Comparison of ENCODE assay signal across 23 mouse cellular contexts in the genomic region with DNA sequence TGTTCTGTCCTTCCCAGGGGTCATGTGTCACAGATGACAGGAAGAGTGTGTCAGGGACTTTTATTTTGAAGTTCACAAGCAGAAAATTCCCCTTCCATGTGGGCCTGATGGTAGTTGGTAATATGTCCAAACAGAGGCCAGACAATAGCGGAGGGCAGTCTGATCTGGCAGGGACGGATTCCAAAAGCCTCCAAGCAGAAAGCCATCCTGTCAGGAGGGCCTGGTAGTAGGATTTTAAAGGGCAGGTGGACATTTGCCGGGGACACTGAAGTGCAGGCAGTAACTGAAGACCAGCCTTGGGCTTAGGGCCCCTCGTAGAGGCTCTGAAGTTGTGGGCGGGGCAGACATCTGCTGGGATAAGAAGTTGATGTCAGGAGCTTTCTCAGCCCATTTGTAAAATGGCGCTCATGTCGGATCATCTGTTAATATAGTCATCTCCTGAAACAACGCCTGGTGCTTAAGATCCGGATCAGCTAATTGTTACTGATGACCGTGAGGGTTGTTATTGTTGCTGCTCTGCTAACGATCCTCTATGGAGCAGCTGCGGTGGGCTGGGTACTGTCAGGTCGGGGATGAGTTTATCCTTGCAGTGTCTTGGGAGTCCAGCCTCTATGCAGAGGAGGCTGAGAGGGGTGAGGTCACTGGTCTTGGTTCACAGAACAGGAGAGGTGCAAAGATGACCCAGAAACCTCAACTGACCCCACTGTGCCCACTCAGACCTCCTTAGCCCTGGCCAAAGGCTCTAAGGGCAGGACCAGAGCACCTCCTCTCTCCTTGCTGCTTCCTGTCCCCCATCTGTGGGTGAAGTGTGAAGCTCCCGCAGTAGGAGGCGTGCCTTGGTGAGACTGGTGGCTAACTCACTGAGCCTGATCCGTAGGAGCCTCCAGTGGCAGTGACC. TPM values are rescaled to one million over a fixed set of nuclear protein-coding genes. Genes with fewer than 3 reads are reported as not detected.
A peak's percentile ranks its signal among the peaks of the same experiment; 100 is the strongest.
DNase-seq lines count a peak whose midpoint lies in the region; ATAC-seq lines count a peak whose summit lies in the region.
"Had no signal": no experiment of that assay in that cellular context is flagged by ENCODE, and none has a peak within 500 bp of the region (broad histone marks: within the 10 kb centered on the region; RNA-seq: fewer than 3 reads in every experiment).

No protein-coding gene starts in this region.

- H3K9ac ChIP-seq in forebrain, embryonic 15.5 days (replicated peaks) = no peak overlapping the region
- H3K9ac ChIP-seq in forebrain, embryonic 13.5 days = no peak overlapping the region
- H3K9ac ChIP-seq in kidney, embryonic 16.5 days (replicated peaks; ENCODE audit: low read length) = no peak overlapping the region
- H3K9ac ChIP-seq in midbrain, embryonic 11.5 days (ENCODE audit: low read length) = no peak overlapping the region
- H3K9ac ChIP-seq in intestine, embryonic 16.5 days (ENCODE audit: low read depth, low read length) = no peak overlapping the region
- H3K9ac ChIP-seq: embryonic facial prominence, embryonic 12.5 days; intestine, embryonic 15.5 days had no signal

- no peaks in the 10 kb centered on the region for H3K9me3 ChIP-seq in forebrain, embryonic 15.5 days
- H3K9me3 ChIP-seq in forebrain, embryonic 13.5 days (replicated peaks) = no peaks in the 10 kb centered on the region
- H3K9me3 ChIP-seq in kidney, embryonic 16.5 days (ENCODE audit: low read length) = no peaks in the 10 kb centered on the region
- H3K9me3 ChIP-seq in midbrain, embryonic 11.5 days (ENCODE audit: control insufficient read depth, low read length) = no peaks in the 10 kb centered on the region
- H3K9me3 ChIP-seq in intestine, embryonic 16.5 days (ENCODE audit: control insufficient read depth, low read length) = no peaks in the 10 kb centered on the region
- H3K9me3 ChIP-seq: embryonic facial prominence, embryonic 12.5 days; intestine, embryonic 15.5 days; megakaryocyte, embryonic 14.5 days had no signal

- H3K4me3 ChIP-seq in forebrain, embryonic 15.5 days = no peak overlapping the region
- no peak overlapping the region for H3K4me3 ChIP-seq in forebrain, embryonic 13.5 days
- H3K4me3 ChIP-seq in kidney, embryonic 16.5 days (ENCODE audit: low read length) = no peak overlapping the region
- H3K4me3 ChIP-seq in midbrain, embryonic 11.5 days (ENCODE audit: low read depth, low read length) = no peak overlapping the region
- no peak overlapping the region for H3K4me3 ChIP-seq in intestine, embryonic 16.5 days (ENCODE audit: low read length)
- H3K4me3 ChIP-seq: embryonic facial prominence, embryonic 12.5 days; erythroblast, embryonic 14.5 days; heart, adult 2 months; intestine, embryonic 15.5 days; megakaryocyte, embryonic 14.5 days; myocyte had no signal

- peak; percentile 13 for DNase-seq in kidney, postnatal 14 days
- DNase-seq in midbrain, embryonic 11.5 days (ENCODE audit: low spot score, missing footprints) = peak; percentile 93
- DNase-seq in retina, embryonic 14.5 days (ENCODE audit: low spot score) = peak; percentile 47
- no peak for DNase-seq in embryo, embryonic 10.5 days (ENCODE audit: low spot score)
- DNase-seq: adrenal gland, postnatal 36 days; cerebellum, adult 18-20 months; cerebellum, postnatal 36 days; gastrocnemius, postnatal 14 days; heart, adult 2 months; kidney, postnatal 25 days; liver; lung, postnatal 10 days; thymus, postnatal 14 days had no signal

- peaks cover 34% of the 10 kb centered on the region for H3K4me1 ChIP-seq in forebrain, embryonic 15.5 days
- H3K4me1 ChIP-seq in forebrain, embryonic 13.5 days = peaks cover 59% of the 10 kb centered on the region
- H3K4me1 ChIP-seq in kidney, embryonic 16.5 days (ENCODE audit: insufficient read depth, low read length) = peaks cover 16% of the 10 kb centered on the region
- H3K4me1 ChIP-seq in midbrain, embryonic 11.5 days (ENCODE audit: control insufficient read depth, insufficient read depth, low read length) = peaks cover 71% of the 10 kb centered on the region
- peaks cover 18% of the 10 kb centered on the region for H3K4me1 ChIP-seq in intestine, embryonic 16.5 days (ENCODE audit: control insufficient read depth, insufficient read depth, low read length)

- H3K27me3 ChIP-seq in forebrain, embryonic 15.5 days = peaks cover 14% of the 10 kb centered on the region; the same call in 1 of the 2 replicates
- H3K27me3 ChIP-seq in forebrain, embryonic 13.5 days = peaks cover 41% of the 10 kb centered on the region
- peaks cover 68% of the 10 kb centered on the region for H3K27me3 ChIP-seq in kidney, embryonic 16.5 days (ENCODE audit: insufficient read depth, low read length)
- peaks cover 72% of the 10 kb centered on the region for H3K27me3 ChIP-seq in midbrain, embryonic 11.5 days (ENCODE audit: control insufficient read depth, insufficient read depth, low read length)
- peaks cover 28% of the 10 kb centered on the region for H3K27me3 ChIP-seq in intestine, embryonic 16.5 days (replicated peaks; ENCODE audit: control insufficient read depth, insufficient read depth, low read length)

- H3K27ac ChIP-seq in forebrain, embryonic 15.5 days (replicated peaks) = peak overlapping the region; percentile 29; the same call in 1 of the 2 replicates
- no peak overlapping the region for H3K27ac ChIP-seq in forebrain, embryonic 13.5 days
- no peak overlapping the region for H3K27ac ChIP-seq in kidney, embryonic 16.5 days (ENCODE audit: low read length)
- H3K27ac ChIP-seq in midbrain, embryonic 11.5 days (ENCODE audit: low read depth, low read length) = peak overlapping the region; percentile 63
- H3K27ac ChIP-seq in intestine, embryonic 16.5 days (ENCODE audit: low read length) = no peak overlapping the region
- H3K27ac ChIP-seq: embryonic facial prominence, embryonic 12.5 days; heart, adult 2 months; intestine, embryonic 15.5 days had no signal

- H3K4me2 ChIP-seq in forebrain, embryonic 15.5 days (replicated peaks) = no peak overlapping the region
- H3K4me2 ChIP-seq in forebrain, embryonic 13.5 days = no peak overlapping the region; the same call in 1 of the 2 replicates
- H3K4me2 ChIP-seq in kidney, embryonic 16.5 days (replicated peaks; ENCODE audit: low read depth, low read length) = no peak overlapping the region
- no peak overlapping the region; the same call in 1 of the 2 replicates for H3K4me2 ChIP-seq in midbrain, embryonic 11.5 days
- no peak overlapping the region for H3K4me2 ChIP-seq in intestine, embryonic 16.5 days (ENCODE audit: low read depth, low read length)
- H3K4me2 ChIP-seq: embryonic facial prominence, embryonic 12.5 days; intestine, embryonic 15.5 days had no signal

- WGBS in forebrain, embryonic 15.5 days = 31% methylated on average over 16 of the region's 16 CpGs
- whole genome bisulfite sequencing in forebrain, embryonic 13.5 days = 30% methylated on average over 16 of the region's 16 CpGs
- 22% methylated on average over 16 of the region's 16 CpGs for WGBS in kidney, embryonic 16.5 days
- WGBS in midbrain, embryonic 11.5 days = 19% methylated on average over 16 of the region's 16 CpGs
- WGBS in intestine, embryonic 16.5 days = 30% methylated on average over 16 of the region's 16 CpGs

- no peak for ATAC-seq in forebrain, embryonic 15.5 days (replicated peaks)
- ATAC-seq in forebrain, embryonic 13.5 days = no peak
- ATAC-seq in kidney, embryonic 16.5 days (ENCODE audit: low FRiP score, low TSS enrichment) = no peak
- ATAC-seq in midbrain, embryonic 11.5 days (ENCODE audit: low FRiP score) = peak; percentile 51; the same call in 1 of the 2 replicates
- ATAC-seq in intestine, embryonic 16.5 days = no peak
- ATAC-seq: intestine, embryonic 15.5 days had no signal

- no peaks in the 10 kb centered on the region for H3K36me3 ChIP-seq in forebrain, embryonic 15.5 days
- H3K36me3 ChIP-seq in forebrain, embryonic 13.5 days (ENCODE audit: poor library complexity, severe bottlenecking) = no peaks in the 10 kb centered on the region
- H3K36me3 ChIP-seq in kidney, embryonic 16.5 days (ENCODE audit: insufficient read depth, low read length) = no peaks in the 10 kb centered on the region
- no peaks in the 10 kb centered on the region for H3K36me3 ChIP-seq in midbrain, embryonic 11.5 days (ENCODE audit: control insufficient read depth, insufficient read depth, low read length)
- no peaks in the 10 kb centered on the region for H3K36me3 ChIP-seq in intestine, embryonic 16.5 days (ENCODE audit: control insufficient read depth, insufficient read depth, low read length)
- H3K36me3 ChIP-seq: embryonic facial prominence, embryonic 12.5 days; intestine, embryonic 15.5 days had no signal

RNA-seq across cellular contexts. Expression of a gene that starts 10.1 kb away (rescaled TPM):
- polyA plus RNA-seq in forebrain, embryonic 15.5 days (2015; fragmentation: Nextera tagmentation; extraction: Ambion mirVana) = 4.6 and 5.1 TPM in 2 replicates
- polyA plus RNA-seq in forebrain, embryonic 13.5 days (2015; fragmentation: Nextera tagmentation; extraction: Ambion mirVana) = 1.1 and 1.3 TPM in 2 replicates
- polyA plus RNA-seq in kidney, embryonic 16.5 days (2015; fragmentation: Nextera tagmentation; extraction: Ambion mirVana) = 0.06 and 0.50 TPM in 2 replicates
- 4.1 and 5.0 TPM in 2 replicates for polyA plus RNA-seq in midbrain, embryonic 11.5 days (2014; fragmentation: Nextera tagmentation; extraction: Ambion mirVana)
- polyA plus RNA-seq in intestine, embryonic 16.5 days (2015; fragmentation: Nextera tagmentation; extraction: Ambion mirVana) = 0.33 and 0.54 TPM in 2 replicates
- polyA plus RNA-seq: heart, embryonic 16.5 days; myocyte had no signal

Comparison
In these comparisons a context has a peak if more than half of its experiments do, and no peak if none do; other contexts are left out.
1. H3K27ac ChIP-seq: peak in forebrain, embryonic 15.5 days (single experiment) and midbrain, embryonic 11.5 days (single experiment); none in forebrain, embryonic 13.5 days (single experiment), kidney, embryonic 16.5 days (single experiment) and intestine, embryonic 16.5 days (single experiment).